Mouse (Mus musculus) liver, adult 2 months (tissue): ENCODE results near the gene Mzf1. TPM values are rescaled to one million over a fixed set of nuclear protein-coding genes. Genes with fewer than 3 reads are reported as not detected.

Experiments
- DNase-seq: peaks from one replicate; pipeline ENCODE4 v3.0.0-alpha.2; 2011; ENCODE audit warnings: low read depth, low spot score; ENCODE audit errors: extremely low read depth
- H3K27ac ChIP-seq: fragments of 200-500 bp; replicated peaks from 2 replicates; pipeline ENCODE4 v1.5.1; 2012; ENCODE audit warnings: low read depth, mild to moderate bottlenecking, control low read depth, inconsistent platforms, low read length; ENCODE audit not compliant: insufficient read depth
- H3K27me3 ChIP-seq: fragments of 200-500 bp; 2 replicates; pipeline ENCODE4 v1.6.1; 2012; ENCODE audit warnings: mild to moderate bottlenecking, moderate library complexity, low read length, inconsistent platforms; ENCODE audit not compliant: control insufficient read depth, insufficient read depth
- H3K36me3 ChIP-seq: fragments of 200-500 bp; 2 replicates; pipeline ENCODE4 v1.6.1; 2012; ENCODE audit warnings: low read length, inconsistent platforms; ENCODE audit not compliant: control insufficient read depth, insufficient read depth
- H3K4me1 ChIP-seq: fragments of 200-500 bp; 2 replicates; pipeline ENCODE4 v1.6.1; 2011; ENCODE audit warnings: low read length; ENCODE audit not compliant: control insufficient read depth, insufficient read depth
- H3K4me3 ChIP-seq: fragments of 200-500 bp; 2 replicates; pipeline ENCODE4 v1.5.1; 2011; ENCODE audit warnings: low read depth, mild to moderate bottlenecking, control low read depth, low read length, moderate library complexity; ENCODE audit not compliant: insufficient read depth
- H3K79me2 ChIP-seq: fragments of 200-500 bp; 2 replicates; pipeline ENCODE4 v1.6.1; 2012; ENCODE audit warnings: inconsistent platforms, mild to moderate bottlenecking, low read length, moderate library complexity; ENCODE audit not compliant: control insufficient read depth, insufficient read depth
- H3K9ac ChIP-seq: fragments of 200-500 bp; 2 replicates; pipeline ENCODE4 v1.6.1; 2012; ENCODE audit warnings: low read depth, mild to moderate bottlenecking, control low read depth, inconsistent platforms, low read length
- CTCF ChIP-seq: fragments of 200-500 bp; IDR thresholded peaks from 2 replicates; pipeline ENCODE4 v1.5.1; 2011; ENCODE audit warnings: low read depth, low read length, control low read depth
- POLR2A ChIP-seq: fragments of 200-500 bp; IDR thresholded peaks from 2 replicates; pipeline ENCODE4 v1.6.1; 2011; ENCODE audit warnings: low read length, control low read depth; ENCODE audit not compliant: insufficient read depth; ENCODE audit errors: extremely low read depth
- WGBS: fragments of 180-500 bp; shearing (Covaris S2); methylation state at CpG from one replicate; pipeline ENCODE4 v1.1.7; 2018; 5-methylcytosine and 5-hydroxymethylcytosine counted together
- polyA plus RNA-seq: library from polyadenylated mRNA; depleted of rRNA; stranded (reverse); fragments of >200 nt; gene quantifications from 2 replicates; pipeline ENCODE4 v1.2.3, GENCODE M21; 2012
- total RNA-seq: library from RNA; depleted of rRNA; stranded (reverse); fragments of >200 nt; gene quantifications from 2 replicates; pipeline ENCODE4 v1.2.3, GENCODE M21; 2014

Mzf1 gene
- total and polyA plus RNA-seq, 2 experiments, result 0.18 to 0.54 TPM

DNA sequence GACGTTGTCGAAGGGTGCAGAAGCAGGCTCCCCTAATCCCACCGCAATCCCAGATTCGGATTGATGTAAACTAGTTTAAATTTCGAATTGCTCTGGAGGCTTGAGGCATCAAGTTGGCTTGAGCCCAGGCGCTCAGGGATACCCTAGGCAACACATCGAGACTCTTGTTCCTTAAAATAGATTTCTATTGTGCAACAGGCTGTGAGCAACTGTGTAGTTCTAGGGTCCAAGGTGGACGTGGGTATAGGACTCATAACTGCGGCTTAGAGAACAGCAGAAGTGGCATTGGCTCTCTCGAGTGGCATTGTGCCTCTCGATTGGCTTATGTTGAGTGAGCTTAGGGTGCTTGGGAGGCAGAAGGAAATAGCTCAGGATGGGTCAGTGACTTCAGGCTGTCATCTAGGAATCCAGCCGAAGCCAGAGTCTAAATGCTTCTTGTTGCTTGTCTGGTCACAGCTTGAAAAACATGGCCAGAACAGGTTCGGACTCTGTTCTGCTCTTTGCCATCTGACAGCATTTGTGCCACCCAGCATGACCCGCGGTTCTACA lies 15.9 kb downstream of the Mzf1 start:
- Histone ChIP-seq H3K27ac (peak overlapping the region; percentile 95), H3K9ac (peak overlapping the region; percentile 97), H3K79me2 (peaks cover 8% of the 10 kb centered on the region; the same call in 1 of the 2 replicates), H3K27me3 (peaks cover 3% of the 10 kb centered on the region), H3K4me1 (peaks cover 24% of the 10 kb centered on the region), H3K36me3 (peaks cover 3% of the 10 kb centered on the region; the same call in 1 of the 2 replicates), H3K4me3 (peak overlapping the region; percentile 84)
- WGBS, result 2% methylated on average over 15 of the region's 15 CpGs
- DNase-seq, result peak; percentile 63
- TF ChIP-seq POLR2A (no peak), CTCF (no peak)

DNA sequence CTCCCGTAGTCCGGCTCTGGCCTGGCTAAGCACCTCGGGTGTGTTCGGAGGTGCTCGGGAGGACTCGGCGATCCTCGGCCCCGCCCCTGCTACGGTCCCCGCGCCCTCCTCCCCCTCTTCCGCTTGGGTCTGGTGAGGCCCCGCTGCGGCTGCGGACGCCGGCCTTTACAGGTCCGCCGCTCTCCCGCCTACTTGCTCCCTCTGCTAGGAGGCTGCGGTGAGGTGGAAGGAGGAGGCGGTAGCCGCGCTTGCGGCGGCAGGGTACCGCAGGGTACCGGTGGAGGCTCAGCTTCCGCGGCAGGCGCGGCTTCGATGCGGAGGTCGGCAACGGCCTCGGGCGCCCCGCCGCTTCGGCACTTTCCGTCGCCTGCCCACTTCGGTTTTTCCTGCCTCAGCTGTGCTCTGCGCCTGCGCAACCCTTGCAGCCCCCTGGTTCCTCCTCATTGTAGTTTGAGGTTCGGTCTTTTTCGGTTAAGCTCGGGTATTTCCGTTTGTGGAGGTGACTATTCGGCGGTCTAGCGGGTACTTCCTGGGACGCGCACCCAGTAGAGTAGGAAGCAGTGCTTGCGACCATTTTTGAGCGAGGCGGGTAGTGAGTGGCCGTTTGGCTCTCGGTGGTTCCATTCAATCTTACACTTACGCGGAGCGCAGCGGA lies 16.5 kb downstream of the Mzf1 start, which contains the start of gene Ube2m:
Gene Ube2m (minus strand): TSS at position 375 of the 655 bp plus-strand sequence.
- WGBS, result under 1% methylated on average over 63 of the region's 65 CpGs
- DNase-seq, result peak; percentile 78
- Histone ChIP-seq H3K9ac (peak within 1 kb of the TSS; percentile 97), H3K27me3 (no peaks in the 10 kb centered on the region), H3K27ac (peak within 1 kb of the TSS; percentile 95), H3K4me1 (peaks cover 24% of the 10 kb centered on the region), H3K79me2 (peaks cover 8% of the 10 kb centered on the region; the same call in 1 of the 2 replicates), H3K36me3 (peaks cover 3% of the 10 kb centered on the region; the same call in 1 of the 2 replicates), H3K4me3 (peak within 1 kb of the TSS; percentile 84)
- no peak for TF ChIP-seq CTCF
- peak; percentile 91 for TF ChIP-seq POLR2A

DNA sequence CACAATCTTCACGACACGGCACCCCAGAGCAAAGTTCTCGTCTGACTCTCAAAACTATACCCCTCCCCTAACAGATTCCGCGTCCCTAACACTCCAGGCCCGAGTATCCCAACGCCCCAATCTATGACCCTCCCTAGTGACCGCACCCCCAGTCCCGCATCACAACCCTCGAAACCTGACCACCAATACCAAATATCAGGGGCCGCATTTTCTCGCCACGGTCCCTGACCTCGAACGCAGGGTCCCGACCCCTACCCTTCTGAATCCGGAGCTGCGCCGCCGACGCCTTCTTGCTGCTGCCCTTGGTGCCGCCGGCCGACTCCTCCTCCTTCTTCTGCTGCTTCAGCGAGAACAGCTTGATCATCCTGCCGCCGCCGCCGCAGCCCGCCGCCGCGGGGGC lies 17.2 kb downstream of the Mzf1 start:
- Histone ChIP-seq H3K4me3 (peak overlapping the region; percentile 84), H3K79me2 (peaks cover 8% of the 10 kb centered on the region; the same call in 1 of the 2 replicates), H3K9ac (peak overlapping the region; percentile 95), H3K36me3 (peaks cover 3% of the 10 kb centered on the region; the same call in 1 of the 2 replicates), H3K27ac (peak overlapping the region; percentile 80), H3K27me3 (no peaks in the 10 kb centered on the region), H3K4me1 (peaks cover 25% of the 10 kb centered on the region)
- TF ChIP-seq CTCF (no peak), POLR2A (no peak)
- WGBS, result under 1% methylated on average over 32 of the region's 33 CpGs
- DNase-seq, result peak; percentile 31

DNA sequence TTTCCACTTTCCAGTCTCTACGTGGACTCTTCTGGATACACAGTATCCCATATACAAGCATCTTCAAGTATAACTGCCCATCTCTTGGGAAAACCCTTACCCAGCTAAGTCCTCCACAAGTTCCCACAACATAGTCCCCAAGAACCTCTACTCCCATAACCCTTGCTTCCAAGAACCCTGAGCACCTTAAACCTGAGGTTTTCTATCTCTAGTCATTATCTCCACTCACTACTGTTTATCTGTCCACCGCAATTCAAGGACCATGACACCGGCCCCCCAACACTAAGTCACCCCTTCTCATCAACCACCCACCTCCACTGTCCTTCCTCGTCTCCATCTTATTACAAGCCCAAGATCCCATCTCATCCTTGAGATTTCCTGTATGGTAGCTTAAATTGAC lies 17.8 kb downstream of the Mzf1 start:
- H3K27me3 ChIP-seq, result no peaks in the 10 kb centered on the region
- peaks cover 6% of the 10 kb centered on the region; the same call in 1 of the 2 replicates for H3K36me3 ChIP-seq
- TF ChIP-seq CTCF (no peak), POLR2A (no peak)
- H3K9ac ChIP-seq, result peak overlapping the region; percentile 95
- DNase-seq, result no peak
- H3K79me2 ChIP-seq, result peaks cover 8% of the 10 kb centered on the region; the same call in 1 of the 2 replicates
- peak overlapping the region; percentile 80; the same call in 1 of the 2 replicates for H3K27ac ChIP-seq
- 22% methylated on average over 4 of the region's 4 CpGs for WGBS
- H3K4me3 ChIP-seq, result peak overlapping the region; percentile 84
- peaks cover 24% of the 10 kb centered on the region for H3K4me1 ChIP-seq

DNA sequence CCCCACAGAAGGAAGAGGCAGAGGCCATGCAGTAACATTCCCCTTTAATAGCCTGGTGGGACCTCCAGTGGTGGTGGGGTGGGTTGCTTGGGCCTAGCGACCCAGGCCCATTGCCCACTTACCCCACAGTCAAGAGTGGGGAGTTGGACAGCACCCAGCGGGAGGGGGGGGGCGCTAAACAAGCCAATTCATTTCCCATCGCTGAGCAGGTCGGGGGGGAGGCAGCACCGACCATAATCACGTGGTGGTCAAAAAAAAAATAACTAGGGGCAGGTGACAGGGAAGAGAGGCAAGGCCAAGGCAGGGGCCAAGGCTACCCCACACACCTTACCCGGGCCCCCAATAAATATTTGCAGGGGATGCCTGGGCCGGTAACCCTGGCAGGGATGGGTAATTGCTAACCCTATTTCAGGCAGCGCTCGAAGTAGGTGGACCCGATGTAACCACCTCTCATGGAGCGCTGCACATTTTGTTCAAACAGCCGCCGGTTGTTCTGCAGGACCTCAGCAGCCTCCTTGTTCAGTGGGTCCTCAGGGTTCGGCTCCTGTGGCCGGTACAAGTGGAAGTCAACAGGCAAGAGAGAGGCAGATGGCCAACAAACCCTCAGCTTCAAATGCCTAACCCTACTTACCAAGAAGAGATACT lies 19.2 kb downstream of the Mzf1 start:
- DNase-seq, result no peak
- peaks cover 19% of the 10 kb centered on the region for H3K36me3 ChIP-seq

More for the DNA sequence above, 19.2 kb downstream of the Mzf1 start:
- H3K4me3 ChIP-seq, result no peak overlapping the region
- H3K27me3 ChIP-seq, result no peaks in the 10 kb centered on the region
- peak overlapping the region; percentile 21; the same call in 1 of the 2 replicates for H3K9ac ChIP-seq
- H3K79me2 ChIP-seq, result peaks cover 8% of the 10 kb centered on the region; the same call in 1 of the 2 replicates
- 77% methylated on average over 17 of the region's 17 CpGs for WGBS
- peaks cover 24% of the 10 kb centered on the region for H3K4me1 ChIP-seq
- TF ChIP-seq POLR2A (no peak), CTCF (no peak)
- no peak overlapping the region for H3K27ac ChIP-seq
